Mouse (Mus musculus) lung, postnatal 36 days (tissue): ENCODE data around the gene Mapkapk2.
"Not testable (repeated sequence)": the region's sequence is repeated elsewhere in the genome, so short reads cannot be mapped to it uniquely, and the experiment has no call there.

ENCODE experiments used
- DNase-seq: peaks from one replicate; pipeline ENCODE4 v3.0.0; 2022; ENCODE audit warnings: mixed read lengths

Gene Mapkapk2

DNA sequence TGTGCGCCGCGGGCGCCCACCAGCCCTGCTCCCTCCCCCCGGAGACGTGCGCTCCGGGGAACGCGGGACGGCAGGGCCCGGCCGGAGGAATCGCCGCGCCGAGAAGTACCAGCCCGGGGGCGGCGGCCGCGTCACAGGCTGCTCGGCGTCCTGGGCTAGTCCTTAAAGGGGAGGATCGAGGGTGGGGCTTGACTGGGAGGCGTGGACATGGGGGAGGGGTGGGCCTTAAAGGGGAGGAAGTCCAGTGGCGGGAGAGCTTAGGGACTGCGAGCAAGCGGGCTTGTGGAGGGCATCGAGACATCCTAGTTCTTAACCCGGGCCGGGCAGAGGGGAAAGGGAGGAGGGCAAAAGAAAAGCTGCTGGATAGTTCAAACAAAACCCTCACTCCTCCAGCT, at the start of gene Mapkapk2:
Mapkapk2 (minus strand) TSS at position 127 of the 395 bp plus-strand sequence.
- DNase-seq, result peak; percentile 96

DNA sequence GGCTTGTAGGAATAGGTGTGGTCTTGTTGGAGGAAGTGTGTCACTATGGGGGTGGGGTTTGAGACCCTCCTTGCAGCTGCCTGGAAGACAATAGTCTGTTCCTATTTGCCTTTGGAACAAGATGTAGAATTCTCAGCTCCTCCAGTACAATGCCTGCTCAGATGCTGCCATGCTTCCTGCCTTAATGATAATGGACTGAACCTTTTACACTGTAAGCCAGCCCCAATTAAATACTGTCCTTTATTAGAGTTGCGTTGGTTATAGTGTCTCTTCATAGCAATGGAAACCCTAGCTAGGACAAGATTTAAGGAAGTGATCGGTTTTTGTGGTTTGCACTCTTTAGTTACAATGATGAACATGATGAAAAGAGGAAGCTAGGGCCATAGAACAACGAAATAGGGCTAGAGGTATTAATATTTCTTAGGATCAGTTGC, 48.6 kb upstream of the Mapkapk2 start:
- peak; percentile 49 for DNase-seq

DNA sequence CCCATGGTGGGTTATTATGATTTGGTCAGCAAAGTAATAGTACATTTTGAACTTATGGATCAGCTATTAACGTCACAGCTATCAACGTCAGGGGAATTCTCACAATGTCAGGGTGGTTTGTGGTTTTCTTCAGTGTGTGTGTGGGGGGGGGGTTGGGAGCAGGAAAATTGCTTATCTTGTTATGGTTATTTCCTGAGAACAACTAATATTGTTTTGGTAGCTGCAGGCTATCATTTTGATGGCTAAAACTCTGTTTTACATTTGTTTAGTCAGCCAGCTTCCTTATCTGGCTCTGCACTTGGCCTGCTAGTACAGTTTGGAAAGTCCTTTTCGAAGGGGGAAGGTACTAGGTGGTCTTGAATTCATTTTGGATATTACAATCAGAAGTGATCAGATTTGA, 47.6 kb upstream of the Mapkapk2 start:
- not testable (repeated sequence) for DNase-seq

DNA sequence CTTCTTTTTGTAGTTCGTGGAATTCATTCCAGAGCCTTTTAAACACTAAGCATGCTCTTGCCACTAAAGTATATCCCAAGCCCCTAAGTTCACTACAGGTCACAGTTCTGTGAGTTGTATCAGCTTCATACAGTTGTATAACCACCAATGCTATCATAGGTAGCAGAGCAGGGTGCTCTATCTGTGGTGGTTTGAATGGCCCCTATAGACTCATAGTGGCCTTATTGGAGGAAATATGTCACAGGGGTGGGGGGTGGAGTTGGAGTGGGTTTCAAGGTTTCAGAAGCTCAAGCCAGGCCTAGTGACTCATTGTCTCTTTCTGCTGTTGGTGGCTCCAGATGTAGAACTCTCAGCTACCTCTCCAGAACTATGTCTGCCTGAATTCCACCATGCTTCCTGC, 44.8 kb upstream of the Mapkapk2 start:
- DNase-seq, result no peak

DNA sequence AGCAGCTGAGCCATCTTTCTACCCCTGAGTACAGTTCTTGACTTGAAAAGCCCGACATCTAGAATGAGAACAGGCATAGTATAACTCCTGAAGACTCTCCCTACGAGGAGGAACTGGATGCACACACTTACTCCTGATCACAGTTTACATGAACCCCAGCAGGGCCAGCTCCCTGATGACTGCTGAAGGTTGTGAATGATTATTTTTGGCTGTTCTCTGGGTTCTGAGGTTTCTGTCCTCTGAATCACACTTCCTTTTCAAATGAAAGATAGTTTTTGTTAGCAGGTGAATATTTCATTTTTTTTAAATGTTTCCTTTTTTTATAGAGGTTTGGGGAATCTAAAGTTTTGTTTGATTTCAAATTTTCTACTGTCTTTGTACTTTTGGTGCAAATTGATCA, 43.8 kb upstream of the Mapkapk2 start:
- no peak for DNase-seq

DNA sequence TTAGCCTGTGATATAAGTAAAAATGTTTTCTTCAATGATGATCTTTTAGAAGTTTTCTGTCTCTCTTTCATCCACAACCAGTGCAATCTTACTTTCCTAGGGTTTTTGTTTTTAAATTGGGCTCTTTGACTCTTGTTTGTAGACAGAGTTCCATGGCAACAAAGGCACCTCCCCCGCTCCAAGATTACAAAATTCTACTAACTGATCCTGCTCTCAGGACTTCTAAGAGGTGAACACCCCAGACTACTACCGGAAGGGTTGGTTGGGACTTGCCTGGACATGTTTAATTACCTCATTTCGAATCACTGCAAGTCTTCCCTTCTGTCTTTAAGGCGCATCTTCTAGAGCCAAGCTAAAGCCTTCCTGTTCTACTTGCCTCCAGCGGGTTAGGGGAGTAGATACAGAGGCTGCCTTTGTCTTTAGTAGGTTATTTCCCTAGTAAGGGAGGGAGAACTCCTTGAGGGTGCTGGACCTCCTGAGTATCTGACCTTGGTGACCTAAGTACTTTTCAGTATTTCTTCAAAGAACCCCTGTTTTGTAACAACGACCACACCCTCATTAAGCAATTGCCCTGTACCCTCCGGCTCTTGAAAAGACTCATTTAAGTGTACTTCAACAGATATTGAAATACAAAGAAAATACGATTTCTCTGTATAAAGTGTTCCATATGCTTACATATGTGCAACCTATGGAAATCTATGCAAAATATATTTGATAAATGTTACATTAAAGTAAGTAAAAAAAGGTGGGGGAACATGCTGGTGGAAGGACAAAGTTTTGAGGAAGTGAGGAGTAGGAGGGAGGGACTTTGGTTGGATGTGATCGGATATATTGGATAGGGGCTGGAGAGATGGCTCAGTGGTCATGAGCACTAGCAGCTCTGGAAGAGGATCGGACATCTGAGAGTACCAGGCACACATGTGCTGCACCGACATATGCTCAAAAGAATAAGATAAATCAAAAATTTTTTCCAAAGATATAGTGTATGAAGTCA, 41.8 kb upstream of the Mapkapk2 start:
- DNase-seq, result peak; percentile 83

DNA sequence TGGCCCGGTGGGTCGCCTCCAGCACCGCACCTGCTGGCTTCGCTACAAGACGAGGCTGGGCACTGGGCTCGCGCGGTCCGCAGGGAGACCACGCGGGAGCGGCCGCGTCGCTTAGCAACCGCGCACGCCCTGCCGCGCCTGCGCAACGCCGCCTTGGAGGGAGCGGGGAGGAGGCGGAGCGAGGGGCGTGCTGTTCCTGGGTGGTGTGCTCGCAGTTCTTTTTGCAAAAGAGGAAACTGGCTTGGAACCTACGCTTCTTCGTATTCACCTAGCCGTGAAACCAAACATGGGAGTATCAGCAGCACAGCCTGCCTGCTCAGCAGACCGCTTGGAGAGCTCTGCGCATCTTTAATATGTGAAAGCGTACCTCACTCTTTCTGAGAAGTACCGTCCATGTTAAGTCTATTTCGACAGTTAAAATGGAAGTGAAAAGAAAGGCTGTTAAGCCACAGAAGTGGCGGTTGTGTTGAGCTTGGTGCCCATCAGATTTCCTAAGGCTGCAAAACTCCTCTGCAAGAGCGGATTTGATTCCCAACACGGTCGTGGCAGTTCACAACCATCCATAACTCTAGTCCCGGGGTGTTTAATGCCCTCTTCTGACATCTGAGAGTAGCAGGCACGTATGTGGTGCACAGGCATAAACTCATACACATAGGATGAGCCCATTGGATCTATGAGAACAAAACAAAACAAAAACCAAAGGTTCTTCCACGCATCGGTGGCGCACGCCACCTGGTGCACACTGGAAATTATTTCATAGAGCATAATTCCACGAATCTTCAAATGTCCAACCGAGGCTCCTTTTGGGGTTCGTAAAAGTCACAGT, 40.8 kb upstream of the Mapkapk2 start, which contains the start of gene Dyrk3:
Dyrk3 (minus strand) TSS at position 150 of the 826 bp plus-strand sequence.
- DNase-seq, result peak; percentile 94

DNA sequence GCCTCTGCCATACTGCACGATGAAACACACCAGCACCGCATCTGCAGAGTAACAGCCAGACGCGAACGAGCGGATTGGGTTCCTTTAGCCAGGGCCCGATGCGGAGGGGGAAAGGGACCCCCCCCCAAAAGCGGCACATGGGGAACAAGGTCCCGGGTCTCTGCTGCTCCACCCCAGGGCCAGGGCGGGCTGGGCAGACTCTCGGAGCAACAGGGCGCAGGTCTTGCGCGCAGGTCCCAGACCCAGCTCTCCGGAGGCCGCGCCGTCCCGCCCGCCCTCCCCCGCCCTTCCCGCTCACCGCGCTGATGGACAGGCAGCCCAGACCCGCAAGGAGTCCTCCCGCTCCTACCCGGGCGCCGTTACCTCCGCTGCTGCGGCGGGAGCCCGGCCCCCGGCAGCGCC, 40.1 kb upstream of the Mapkapk2 start:
- DNase-seq, result no peak

DNA sequence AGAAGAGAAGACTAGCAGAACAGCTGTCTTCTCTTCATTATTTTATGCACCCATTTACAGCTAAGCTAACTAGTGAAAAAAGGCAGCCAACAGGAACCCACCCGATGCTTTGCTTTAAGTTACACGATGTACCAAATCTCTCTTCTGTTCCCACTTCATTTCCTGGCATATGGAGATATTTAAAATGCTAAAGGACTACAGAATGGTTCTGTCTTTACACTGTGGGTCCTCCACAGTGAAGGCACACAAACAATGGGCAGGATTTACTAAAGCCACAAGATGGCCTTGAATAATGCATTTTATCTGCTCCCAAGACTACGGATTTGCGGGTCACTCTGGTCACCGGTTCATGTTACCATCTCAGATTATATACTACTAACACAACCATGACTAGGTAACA, 39.5 kb upstream of the Mapkapk2 start:
- DNase-seq, result no peak

DNA sequence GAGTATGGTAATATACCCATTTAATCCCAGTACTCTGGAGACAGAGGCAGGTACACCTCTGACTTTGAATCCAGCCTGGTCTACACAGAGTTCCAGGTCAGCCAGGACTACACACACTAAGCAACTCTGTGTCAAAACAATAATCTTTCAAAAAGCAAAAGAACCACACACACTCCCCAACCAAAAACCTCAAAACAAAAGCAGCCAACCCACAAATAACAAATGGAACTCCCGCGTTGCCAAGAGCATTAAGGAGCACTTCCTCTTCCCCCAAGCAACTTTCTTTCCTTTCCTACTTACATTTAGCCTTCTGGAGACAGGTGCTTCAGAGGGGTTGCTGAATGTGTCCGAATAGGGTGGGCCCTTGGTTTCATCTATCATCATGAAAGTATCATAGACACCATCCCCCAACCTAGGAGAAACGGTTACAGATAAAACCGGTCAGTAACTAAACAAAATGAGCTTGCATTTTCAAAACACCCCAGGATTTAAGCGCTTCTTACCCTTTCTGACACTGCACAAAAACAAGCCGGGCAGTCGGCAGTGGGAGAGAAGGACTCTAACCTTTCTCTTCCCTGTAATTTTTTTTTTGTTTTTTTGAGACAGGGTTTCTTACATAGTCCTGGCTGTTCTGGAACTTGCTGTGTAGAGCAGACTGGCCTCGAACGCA, 38.5 kb upstream of the Mapkapk2 start:
- no peak for DNase-seq

DNA sequence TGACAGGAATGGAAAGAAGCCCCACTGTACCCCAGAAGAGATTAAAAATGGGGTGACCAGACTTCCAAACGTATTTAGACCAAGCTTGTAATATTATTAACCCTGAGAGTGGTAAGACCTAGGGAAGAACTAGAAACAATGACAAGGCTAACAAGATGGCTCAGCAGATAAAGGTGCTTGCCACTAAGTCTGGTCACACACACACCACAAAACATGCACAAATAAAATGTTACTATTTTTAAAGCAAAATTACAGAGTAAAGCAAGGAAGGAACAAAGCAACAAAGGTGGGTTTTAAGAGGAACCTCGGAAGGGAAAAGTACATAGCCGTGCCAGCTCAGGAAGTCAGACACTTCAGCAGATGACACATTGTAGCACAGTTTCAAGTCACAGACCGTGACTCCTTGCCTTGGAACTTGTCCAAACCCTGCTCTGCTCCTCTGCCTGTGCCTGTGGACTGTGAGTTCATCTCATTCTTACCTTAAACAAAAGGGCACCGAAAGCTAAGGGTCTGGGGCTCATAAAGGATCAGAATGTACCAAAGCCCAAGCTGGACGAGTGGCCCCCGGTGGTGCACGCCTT, 37.4 kb upstream of the Mapkapk2 start:
- DNase-seq, result peak; percentile 58

DNA sequence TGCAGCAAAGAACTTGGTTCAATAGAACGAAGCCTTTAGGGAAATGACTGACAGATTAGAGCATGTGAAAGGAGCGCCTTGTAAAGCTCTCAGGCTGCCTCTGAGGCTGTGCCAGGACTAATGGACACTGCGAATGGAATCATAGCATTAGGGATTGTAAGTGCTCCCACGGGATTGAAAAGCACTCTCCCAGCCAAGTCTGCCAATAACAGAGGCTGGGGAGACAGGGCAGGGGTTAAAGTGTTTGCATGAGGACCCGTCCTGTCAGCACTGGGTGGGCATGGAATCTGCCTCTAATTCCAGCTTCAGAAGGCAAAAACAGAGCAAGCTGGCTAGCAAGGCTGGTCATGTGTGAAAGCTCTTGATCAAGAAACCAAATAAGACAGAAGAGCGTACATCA, 36.6 kb upstream of the Mapkapk2 start:
- DNase-seq, result no peak

DNA sequence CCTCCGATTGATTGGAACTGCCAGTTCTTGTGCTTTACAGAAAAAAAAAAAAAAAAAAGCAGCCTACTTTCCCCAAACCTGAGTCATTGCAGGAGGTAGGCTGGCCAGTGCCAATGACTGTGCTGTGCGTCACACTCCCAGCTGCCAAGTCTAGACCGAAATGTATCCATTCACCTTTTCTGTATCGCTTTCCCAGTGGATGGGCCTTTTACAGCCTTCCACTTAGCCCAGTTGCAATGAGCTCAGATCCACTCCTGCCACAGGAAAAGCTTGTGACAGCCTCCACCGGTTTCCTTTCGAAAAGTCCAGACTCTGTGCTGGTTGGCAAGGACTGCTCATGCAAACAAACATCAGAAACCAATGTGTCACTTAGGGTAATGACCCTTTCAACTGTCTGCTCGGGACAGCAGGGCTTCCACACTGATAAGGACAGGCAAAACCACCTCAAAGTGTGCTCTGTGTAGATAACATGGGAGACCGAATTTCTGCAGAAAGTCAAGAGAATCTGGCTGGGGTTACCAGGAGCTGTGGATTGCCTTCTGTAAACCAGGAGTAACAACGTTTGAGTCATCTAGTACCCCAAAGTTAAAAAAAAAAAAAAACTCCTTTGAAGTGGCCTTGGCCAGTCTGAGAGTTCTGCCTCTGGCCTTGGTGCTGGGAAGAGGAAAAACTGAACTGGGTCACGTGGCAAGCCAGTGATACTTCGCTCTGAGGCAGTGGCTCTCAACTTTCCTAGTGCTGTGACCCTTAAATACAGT, 28.5 kb upstream of the Mapkapk2 start:
- DNase-seq, result no peak

DNA sequence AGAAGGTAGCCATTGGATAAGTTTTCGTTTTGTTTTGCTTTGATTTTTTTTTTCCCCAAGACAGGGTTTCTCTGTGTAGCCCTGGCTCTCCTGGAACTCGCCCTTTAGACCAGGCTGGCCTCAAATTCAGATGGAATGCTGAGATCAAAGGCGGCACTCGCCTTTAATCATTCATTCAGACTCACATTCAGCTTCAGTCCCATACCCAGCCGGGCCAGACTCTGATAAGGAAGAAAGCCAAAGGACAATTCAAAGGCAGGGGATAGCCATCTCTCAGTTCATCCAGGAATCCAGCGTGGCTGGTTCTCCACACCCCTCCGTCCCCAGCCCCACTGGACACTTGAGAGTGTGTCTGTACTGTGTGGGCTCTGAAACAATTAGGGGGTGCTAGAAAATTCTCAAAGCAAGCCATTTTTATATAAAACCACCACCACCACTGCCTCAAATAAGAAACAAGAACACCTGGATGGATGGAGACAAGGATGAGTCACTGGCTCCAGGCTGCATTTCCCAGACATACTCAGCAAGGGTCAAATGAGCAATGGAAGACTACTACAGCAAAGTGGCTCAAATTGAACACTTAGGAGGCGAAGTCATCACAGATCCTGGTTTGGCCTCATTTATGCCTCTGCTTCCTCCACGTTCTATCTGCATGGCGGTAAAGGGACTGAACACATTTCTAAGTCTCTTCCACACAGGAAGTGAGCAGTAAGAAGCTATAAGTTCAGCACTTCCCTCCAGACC, 26.1 kb upstream of the Mapkapk2 start:
- DNase-seq, result no peak

DNA sequence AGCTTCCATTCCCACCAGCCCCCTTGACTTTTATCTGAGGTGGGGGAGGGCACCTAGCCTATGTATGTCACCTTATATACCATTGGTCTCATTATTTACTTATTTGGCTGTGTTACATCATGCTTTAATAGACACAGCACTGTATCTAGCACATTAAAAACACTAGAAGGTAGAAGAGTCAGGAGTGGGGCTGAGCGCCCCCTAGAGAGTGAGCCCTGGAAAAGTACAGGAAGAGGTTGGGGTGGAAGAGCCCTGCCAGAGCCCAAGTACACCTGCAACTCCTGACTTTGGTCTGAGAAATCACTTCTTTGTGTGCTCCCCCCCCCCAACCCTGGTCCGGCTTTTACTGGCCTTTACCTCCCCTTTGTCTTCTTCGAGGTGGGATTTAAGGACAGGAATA, 24.4 kb upstream of the Mapkapk2 start:
- peak; percentile 67 for DNase-seq

DNA sequence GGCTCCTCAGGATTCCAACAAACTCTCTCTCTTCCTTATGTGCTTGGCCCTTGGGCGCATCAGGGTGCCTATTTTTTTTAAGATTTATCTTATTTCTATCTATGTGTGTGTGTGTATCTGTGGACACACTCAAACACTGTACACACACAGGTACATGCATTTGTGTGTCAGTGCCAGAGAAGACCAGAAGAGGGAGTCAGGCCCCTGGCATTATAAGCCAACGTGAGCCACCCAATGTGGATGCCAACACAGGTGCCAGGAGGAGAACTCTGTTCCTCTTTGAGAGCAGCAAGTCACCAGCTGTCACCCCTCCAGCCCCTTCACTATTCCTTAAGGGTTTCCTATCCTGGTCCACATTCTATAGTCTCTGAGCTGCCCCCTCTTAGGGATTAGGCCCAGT, 21.4 kb upstream of the Mapkapk2 start:
- peak; percentile 81 for DNase-seq

DNA sequence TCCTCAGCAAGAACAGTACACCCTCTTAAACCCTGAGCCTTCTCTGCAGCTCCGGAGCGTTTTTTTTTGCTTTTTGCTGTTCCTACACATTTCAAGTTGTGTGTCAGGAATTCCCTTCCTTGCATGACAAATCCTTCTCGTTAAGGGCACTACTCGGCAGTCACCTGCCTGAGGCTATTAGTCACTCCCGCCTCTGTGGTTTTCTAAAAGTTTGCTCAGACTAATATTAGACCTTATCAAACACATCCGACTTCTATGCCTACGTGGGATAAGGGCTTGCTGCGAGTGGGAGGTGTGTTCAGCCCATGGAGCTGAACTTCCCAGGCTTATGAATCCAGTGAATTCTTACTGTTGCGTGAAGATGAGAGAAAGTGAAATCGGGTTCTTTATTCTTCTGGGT, 20.9 kb upstream of the Mapkapk2 start:
- peak; percentile 56 for DNase-seq

DNA sequence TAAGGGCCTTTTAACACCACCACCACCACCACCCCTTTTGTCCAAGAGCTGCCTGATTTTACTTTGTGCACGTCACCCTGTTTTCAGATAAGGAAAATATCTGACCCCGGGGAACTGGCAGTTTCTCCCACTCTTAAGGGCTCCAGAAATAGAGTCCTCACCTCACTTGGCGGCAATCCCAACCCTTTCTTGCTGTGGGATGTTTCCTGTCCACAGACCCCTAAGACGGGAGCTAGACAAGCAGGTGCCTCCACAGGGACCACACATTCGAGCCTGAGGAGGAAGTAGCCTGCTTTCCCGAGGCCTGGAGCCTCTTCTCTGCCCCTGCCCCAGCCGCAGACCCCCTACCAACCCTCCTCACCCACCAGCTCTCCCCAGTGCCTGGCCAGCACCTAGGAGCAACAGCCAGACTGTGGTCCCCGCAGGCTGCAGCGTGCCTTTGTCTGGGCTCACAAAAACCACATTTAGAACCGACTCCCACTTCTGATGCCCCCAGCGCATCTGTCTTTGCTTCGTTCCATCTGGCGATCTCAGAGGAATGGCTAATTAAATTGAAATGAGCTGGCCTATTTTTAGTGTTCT, 18.9 kb upstream of the Mapkapk2 start:
- no peak for DNase-seq

DNA sequence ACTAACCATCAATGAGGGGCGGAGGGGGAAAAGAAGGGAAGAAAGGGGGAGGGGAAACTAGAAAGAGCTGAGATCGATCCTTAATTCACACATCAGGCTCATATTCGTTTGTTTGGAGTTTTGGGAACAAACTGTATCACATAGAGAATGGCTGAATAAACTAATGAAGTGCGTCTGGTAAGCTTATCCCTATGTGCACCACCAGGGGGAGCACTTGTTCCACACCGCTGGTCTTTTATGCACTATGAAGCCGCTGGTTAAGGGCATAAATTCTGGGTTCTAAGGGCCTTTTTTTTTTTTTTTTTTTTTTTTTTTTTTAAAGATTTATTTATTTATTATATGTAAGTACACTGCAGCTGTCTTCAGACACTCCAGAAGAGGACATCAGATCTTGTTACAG, 18.3 kb upstream of the Mapkapk2 start:
- DNase-seq, result peak; percentile 82

DNA sequence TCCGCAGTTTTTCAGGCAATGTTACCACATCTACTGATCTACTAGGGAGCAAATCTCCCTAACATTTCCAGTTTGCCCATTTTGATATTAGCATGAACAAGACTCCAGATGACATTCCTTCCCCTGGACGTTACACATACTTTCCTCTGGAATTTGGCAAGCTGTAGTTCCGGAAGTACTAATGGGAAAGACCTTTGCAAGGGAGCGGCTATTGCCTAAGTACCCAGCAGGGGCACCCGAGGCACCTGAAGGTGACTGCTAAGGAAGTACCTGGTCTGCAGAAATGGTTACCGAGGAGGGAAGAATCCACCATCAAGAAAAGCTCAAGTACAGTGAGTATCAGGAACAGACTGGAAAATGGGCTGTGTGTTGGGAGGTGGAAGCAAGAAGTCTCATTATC, 14.9 kb upstream of the Mapkapk2 start:
- peak; percentile 89 for DNase-seq
